Mouse (Mus musculus): ENCODE data around the gene Insl3.

GRCm38 (mm10) chr8:71668220-71668975 lies 20.6 kb upstream of the Insl3 start:
- TF ChIP-seq GATA1 (IDR thresholded peaks at IDR 0.05; ENCODE audit: low read length) (no peak), TAL1 (IDR thresholded peaks at IDR 0.05; ENCODE audit: low read length) (no peak)
